In genomic region chrX:51592751-51593150, GRCm38 (mm10) we compare ENCODE assay signal across 20 mouse cellular contexts.
DNase-seq lines count a peak whose midpoint lies in the region; ATAC-seq and TF ChIP-seq lines count a peak whose summit lies in the region.
"Had no signal": no experiment of that assay in that cellular context is flagged by ENCODE, and none has a peak within 500 bp of the region (broad histone marks: within the 10 kb centered on the region; RNA-seq: fewer than 3 reads in every experiment).

No protein-coding gene starts in this region.

- no peaks in the 10 kb centered on the region for H3K9me3 ChIP-seq in forebrain, embryonic 12.5 days
- H3K9me3 ChIP-seq in forebrain, embryonic 16.5 days (ENCODE audit: control insufficient read depth, low read length): no peaks in the 10 kb centered on the region
- H3K9me3 ChIP-seq: embryonic facial prominence, embryonic 12.5 days; limb, embryonic 13.5 days; liver, embryonic 15.5 days; neural tube, embryonic 13.5 days had no signal

- H3K36me3 ChIP-seq in forebrain, embryonic 12.5 days (replicated peaks): no peaks in the 10 kb centered on the region
- no peaks in the 10 kb centered on the region for H3K36me3 ChIP-seq in forebrain, embryonic 16.5 days (ENCODE audit: control insufficient read depth, insufficient read depth)
- H3K36me3 ChIP-seq: embryonic facial prominence, embryonic 12.5 days; limb, embryonic 13.5 days; liver, embryonic 15.5 days; neural tube, embryonic 13.5 days had no signal

- no peak overlapping the region for H3K4me3 ChIP-seq in olfactory bulb, adult 2 months (ENCODE audit: insufficient read depth, low read depth, low read length)
- H3K4me3 ChIP-seq in forebrain, embryonic 12.5 days (replicated peaks): no peak overlapping the region
- no peak overlapping the region for H3K4me3 ChIP-seq in forebrain, embryonic 16.5 days (replicated peaks; ENCODE audit: low read length)
- H3K4me3 ChIP-seq: embryonic facial prominence, embryonic 12.5 days; gastrocnemius, adult 2 months; heart, adult 2 months; limb, embryonic 13.5 days; liver, embryonic 15.5 days; neural tube, embryonic 13.5 days had no signal

- peak overlapping the region; percentile 37; the same call in 1 of the 2 replicates for H3K27ac ChIP-seq in olfactory bulb, adult 2 months (ENCODE audit: insufficient read depth, low read depth, low read length)
- no peak overlapping the region for H3K27ac ChIP-seq in forebrain, embryonic 12.5 days
- no peak overlapping the region for H3K27ac ChIP-seq in forebrain, embryonic 16.5 days (ENCODE audit: low read length)
- H3K27ac ChIP-seq: embryonic facial prominence, embryonic 12.5 days; gastrocnemius, adult 2 months; heart, adult 2 months; hindbrain, embryonic 14.5 days; limb, embryonic 13.5 days; liver, embryonic 15.5 days; neural tube, embryonic 13.5 days had no signal

- H3K4me2 ChIP-seq in forebrain, embryonic 12.5 days: no peak overlapping the region
- no peak overlapping the region for H3K4me2 ChIP-seq in forebrain, embryonic 16.5 days (ENCODE audit: low read length)
- H3K4me2 ChIP-seq: embryonic facial prominence, embryonic 12.5 days; hindbrain, embryonic 14.5 days; limb, embryonic 13.5 days; liver, embryonic 15.5 days; neural tube, embryonic 13.5 days had no signal

- no peak for TF ChIP-seq CTCF in olfactory bulb, adult 2 months (IDR thresholded peaks at IDR 0.05; ENCODE audit: insufficient read depth, low read depth, low read length)

- peak; percentile 96 for ATAC-seq in frontal cortex, adult (ENCODE audit: low TSS enrichment)
- ATAC-seq in forebrain, embryonic 12.5 days (ENCODE audit: low FRiP score): no peak
- ATAC-seq in forebrain, embryonic 16.5 days: no peak
- ATAC-seq in erythroid progenitor cell, adult 5-6 weeks (replicated peaks; ENCODE audit: low FRiP score, poor library complexity, severe bottlenecking): no peak
- ATAC-seq: activated CD4-positive, CD25-positive, alpha-beta regulatory T cell, adult 4 months had no signal

- H3K9ac ChIP-seq in forebrain, embryonic 12.5 days: no peak overlapping the region
- no peak overlapping the region for H3K9ac ChIP-seq in forebrain, embryonic 16.5 days (replicated peaks; ENCODE audit: low read depth, low read length)
- H3K9ac ChIP-seq: embryonic facial prominence, embryonic 12.5 days; hindbrain, embryonic 14.5 days; limb, embryonic 13.5 days; liver, embryonic 15.5 days; neural tube, embryonic 13.5 days had no signal

- WGBS in olfactory bulb, adult 2 months: 76% methylated on average over 1 of the region's 1 CpGs
- 88% methylated on average over 1 of the region's 1 CpGs for WGBS in forebrain, embryonic 12.5 days
- WGBS in forebrain, embryonic 16.5 days: 91% methylated on average over 1 of the region's 1 CpGs

- no peaks in the 10 kb centered on the region for H3K27me3 ChIP-seq in forebrain, embryonic 12.5 days
- no peaks in the 10 kb centered on the region for H3K27me3 ChIP-seq in forebrain, embryonic 16.5 days (replicated peaks; ENCODE audit: control insufficient read depth, insufficient read depth, low read length)
- H3K27me3 ChIP-seq: embryonic facial prominence, embryonic 12.5 days; limb, embryonic 13.5 days; liver, embryonic 15.5 days; neural tube, embryonic 13.5 days had no signal

- no peaks in the 10 kb centered on the region for H3K4me1 ChIP-seq in olfactory bulb, adult 2 months (ENCODE audit: control insufficient read depth, insufficient read depth, low read length)
- H3K4me1 ChIP-seq in forebrain, embryonic 12.5 days: no peaks in the 10 kb centered on the region
- no peaks in the 10 kb centered on the region for H3K4me1 ChIP-seq in forebrain, embryonic 16.5 days (replicated peaks; ENCODE audit: control insufficient read depth, insufficient read depth, low read length)
- H3K4me1 ChIP-seq: embryonic facial prominence, embryonic 12.5 days; limb, embryonic 13.5 days; liver, embryonic 15.5 days; neural tube, embryonic 13.5 days had no signal

- DNase-seq in frontal cortex, postnatal 14 days (ENCODE audit: low spot score in 2 of 2): no peak
- DNase-seq in brain, adult 2 months (ENCODE audit: low read depth, low spot score): peak; percentile 81
- peak; percentile 23 to 41 for DNase-seq in cerebellum, postnatal 25 days
- DNase-seq: gastrocnemius, adult 2 months; heart, adult 2 months; kidney, adult 11 months; kidney, postnatal 4 days; lung, postnatal 10 days; thymus, postnatal 4 days had no signal

- TF ChIP-seq POLR2A in olfactory bulb, adult 2 months (IDR thresholded peaks at IDR 0.05; ENCODE audit: insufficient read depth, low read depth, low read length): no peak

Comparison
In these comparisons a context has a peak if more than half of its experiments do, and no peak if none do; other contexts are left out.
1. DNase-seq: peak in brain, adult 2 months (single experiment) and cerebellum, postnatal 25 days (2 of 2); none in frontal cortex, postnatal 14 days (0 of 2).